Mouse (Mus musculus) myocyte (in vitro differentiated cells): ENCODE measurements around the gene Tmx1.

Experiments used
- E2F4 ChIP-seq: IDR thresholded peaks from one replicate; pipeline ENCODE4 v1.6.1; 2011; ENCODE audit warnings: mild to moderate bottlenecking, control low read depth, moderate library complexity; ENCODE audit not compliant: insufficient read depth
- MYOD1 ChIP-seq, 3 experiments: IDR thresholded peaks; one replicate each; pipeline ENCODE4 v1.6.1; 2011; ENCODE audit warnings: control low read depth in 2 of 3, low read depth in 2 of 3, mild to moderate bottlenecking in 2 of 3, moderate library complexity in 1 of 3; ENCODE audit not compliant: insufficient read length in 2 of 3, control insufficient read depth in 1 of 3
- POLR2A ChIP-seq: IDR thresholded peaks from one replicate; pipeline ENCODE4 v1.6.1; 2011; ENCODE audit warnings: low read depth, mild to moderate bottlenecking, control low read depth, moderate library complexity; ENCODE audit not compliant: insufficient read length
- REST ChIP-seq: IDR thresholded peaks from one replicate; pipeline ENCODE4 v1.6.1; 2011; ENCODE audit warnings: mild to moderate bottlenecking, control low read depth, moderate library complexity; ENCODE audit not compliant: insufficient read depth, insufficient read length

- TF ChIP-seq POLR2A = no peak
- TF ChIP-seq REST = no peak
- TF ChIP-seq MYOD1 (IDR thresholded peaks at IDR 0.05; ENCODE audit: control insufficient read depth in 1 of 3, insufficient read length in 2 of 3, low read depth in 2 of 3) = no peak
- no peak for TF ChIP-seq E2F4
Observed at GRCm38 (mm10) chr12:70409600-70409999, 43.3 kb upstream of the Tmx1 start.
